ENCODE assay signal across 23 mouse cellular contexts in genomic region chr4:153311574-153311973, GRCm38 (mm10).
DNase-seq lines count a peak whose midpoint lies in the region; ATAC-seq lines count a peak whose summit lies in the region.
"Had no signal": no experiment of that assay in that cellular context is flagged by ENCODE, and none has a peak within 500 bp of the region (broad histone marks: within the 10 kb centered on the region; RNA-seq: fewer than 3 reads in every experiment).

No protein-coding gene starts in this region.

- no peaks in the 10 kb centered on the region for H3K36me3 ChIP-seq in megakaryocyte, embryonic 14.5 days (replicated peaks; ENCODE audit: low read length)
- no peaks in the 10 kb centered on the region for H3K36me3 ChIP-seq in limb, embryonic 10.5 days
- H3K36me3 ChIP-seq: embryonic facial prominence, embryonic 13.5 days; hindbrain, embryonic 13.5 days had no signal

- intact Hi-C loops in left cerebral cortex, postnatal 25 days (cut with DNase I), result loop anchor here (1.0 kb wide), 1 partner anchor 48 kb away; no protein-coding TSS in a partner anchor

- H3K9me3 ChIP-seq in megakaryocyte, embryonic 14.5 days, result peaks cover 97% of the 10 kb centered on the region
- H3K9me3 ChIP-seq in limb, embryonic 10.5 days (replicated peaks), result no peaks in the 10 kb centered on the region
- H3K9me3 ChIP-seq: embryonic facial prominence, embryonic 13.5 days; hindbrain, embryonic 13.5 days had no signal

- DNase-seq in frontal cortex, adult 2 months (ENCODE audit: extremely low spot score in 1 of 2, low spot score in 1 of 2), result peak; percentile 31 to 35
- no peak for DNase-seq in frontal cortex, postnatal 14 days (ENCODE audit: low spot score in 2 of 2)
- DNase-seq in left cerebral cortex, postnatal 25 days (ENCODE audit: low spot score in 2 of 2), result peak; percentile 12 to 43
- no peak for DNase-seq in left cerebral cortex, adult 11 months (ENCODE audit: low spot score)
- no peak for DNase-seq in limb, embryonic 10.5 days (ENCODE audit: low spot score)
- DNase-seq in thymus, postnatal 0 days (ENCODE audit: low spot score), result no peak
- DNase-seq: adrenal gland, postnatal 14 days; cerebellum, adult 18-20 months; cerebellum, adult 9-11 months; cerebellum, postnatal 36 days; gastrocnemius, adult 2 months; gastrocnemius, postnatal 36 days; heart, adult 11 months; heart, postnatal 10 days had no signal

- no peaks in the 10 kb centered on the region for H3K27me3 ChIP-seq in megakaryocyte, embryonic 14.5 days (replicated peaks)
- no peaks in the 10 kb centered on the region for H3K27me3 ChIP-seq in limb, embryonic 10.5 days (ENCODE audit: low read depth, poor library complexity, severe bottlenecking)
- H3K27me3 ChIP-seq: CH12.LX; hindbrain, embryonic 13.5 days; Patski had no signal

- peak overlapping the region; percentile 44; the same call in 1 of the 2 replicates for H3K27ac ChIP-seq in limb, embryonic 10.5 days
- H3K27ac ChIP-seq: embryonic facial prominence, embryonic 13.5 days; gastrocnemius, adult 2 months; hindbrain, embryonic 13.5 days; hindbrain, postnatal 0 days had no signal

- H3K4me3 ChIP-seq in megakaryocyte, embryonic 14.5 days (replicated peaks), result peak overlapping the region; percentile 18
- no peak overlapping the region for H3K4me3 ChIP-seq in limb, embryonic 10.5 days
- H3K4me3 ChIP-seq: embryonic facial prominence, embryonic 13.5 days; gastrocnemius, adult 2 months; hindbrain, embryonic 13.5 days had no signal

- 56% methylated on average over 5 of the region's 5 CpGs for WGBS in limb, embryonic 10.5 days

- H3K4me1 ChIP-seq in megakaryocyte, embryonic 14.5 days, result no peaks in the 10 kb centered on the region
- H3K4me1 ChIP-seq in limb, embryonic 10.5 days, result peaks cover 33% of the 10 kb centered on the region
- H3K4me1 ChIP-seq: embryonic facial prominence, embryonic 13.5 days had no signal

- no peak for ATAC-seq in megakaryocyte, adult 5-6 weeks (ENCODE audit: poor library complexity, severe bottlenecking)
- ATAC-seq: activated CD4-positive, CD25-positive, alpha-beta regulatory T cell, adult 4 months; forebrain, embryonic 14.5 days; hindbrain, postnatal 0 days; Patski had no signal

Comparison
In these comparisons a context has a peak if more than half of its experiments do, and no peak if none do; other contexts are left out.
1. DNase-seq: peak in frontal cortex, adult 2 months (2 of 2) and left cerebral cortex, postnatal 25 days (2 of 2); none in frontal cortex, postnatal 14 days (0 of 2), left cerebral cortex, adult 11 months (single experiment), limb, embryonic 10.5 days (single experiment) and thymus, postnatal 0 days (single experiment).